Mouse (Mus musculus): ENCODE measurements around the gene Mllt11. TPM values are rescaled to one million over a fixed set of nuclear protein-coding genes. Genes with fewer than 3 reads are reported as not detected.

The Mllt11 gene
- total RNA-seq, 2 experiments from 2014 or later, result 52.0 to 84.9 TPM

GRCm38 (mm10) chr3:95266052-95266451 lies 34.1 kb upstream of the Mllt11 start:
- H3K27ac ChIP-seq, result peak overlapping the region; percentile 87
- no peak overlapping the region; the same call in 1 of the 2 replicates for H3K4me3 ChIP-seq
- intact Hi-C loops (cut with DNase I), result no loop called here
- DNase-seq, result no peak
- peak; percentile 37 for TF ChIP-seq CTCF (IDR thresholded peaks at IDR 0.05)

- no peak for DNase-seq
- TF ChIP-seq CTCF (IDR thresholded peaks at IDR 0.05), result no peak
- intact Hi-C loops (cut with DNase I), result loop anchor here (5.0 kb wide), 2 partner anchors 47 to 122 kb away; partner anchors contain the start of genes Gabpb2 and Tnfaip8l2
- H3K4me3 ChIP-seq, result peak overlapping the region; percentile 1; the same call in 1 of the 2 replicates
- H3K27ac ChIP-seq, result peak overlapping the region; percentile 87
These were observed 32.8 kb upstream of the Mllt11 start for GRCm38 (mm10) chr3:95264724-95265123.

GRCm38 (mm10) chr3:95263089-95263739 lies 31.2 kb upstream of the Mllt11 start:
- peak; percentile 88 for TF ChIP-seq CTCF (IDR thresholded peaks at IDR 0.05)
- DNase-seq, result peak; percentile 89
- Histone ChIP-seq H3K27ac (peak overlapping the region; percentile 87), H3K4me3 (peak overlapping the region; percentile 30; the same call in 1 of the 2 replicates)
- intact Hi-C loops (cut with DNase I), result loop anchor here (5.0 kb wide), 2 partner anchors 46 to 121 kb away; partner anchors contain the start of genes Gabpb2 and Tnfaip8l2

GRCm38 (mm10) chr3:95261975-95262374 lies 30.0 kb upstream of the Mllt11 start:
- no peak overlapping the region for H3K4me3 ChIP-seq
- DNase-seq, result no peak
- no peak overlapping the region for H3K27ac ChIP-seq
- TF ChIP-seq CTCF (IDR thresholded peaks at IDR 0.05), result no peak
- intact Hi-C loops (cut with DNase I), result loop anchor here (5.0 kb wide), 2 partner anchors 45 to 120 kb away; partner anchors contain the start of genes Gabpb2 and Tnfaip8l2

GRCm38 (mm10) chr3:95256931-95257330 lies 25.0 kb upstream of the Mllt11 start:
- H3K27ac ChIP-seq, result no peak overlapping the region
- DNase-seq, result no peak
- intact Hi-C loops (cut with DNase I), result no loop called here
- no peak overlapping the region for H3K4me3 ChIP-seq
- TF ChIP-seq CTCF (IDR thresholded peaks at IDR 0.05), result no peak

GRCm38 (mm10) chr3:95250783-95251424 lies 18.9 kb upstream of the Mllt11 start, which contains the start of gene Bnipl:
Bnipl (minus strand) TSS chr3:95251193.
- no peak for DNase-seq
- no peak for TF ChIP-seq CTCF (IDR thresholded peaks at IDR 0.05)
- intact Hi-C loops (cut with DNase I), result no loop called here
- no peak within 1 kb of the TSS for H3K27ac ChIP-seq
- no peak within 1 kb of the TSS for H3K4me3 ChIP-seq

- Histone ChIP-seq H3K4me3 (no peak overlapping the region), H3K27ac (no peak overlapping the region)
- DNase-seq, result no peak
- TF ChIP-seq CTCF (IDR thresholded peaks at IDR 0.05), result no peak
- intact Hi-C loops (cut with DNase I), result no loop called here
These were observed 18.4 kb upstream of the Mllt11 start for GRCm38 (mm10) chr3:95250361-95250760.

- no peak overlapping the region for H3K27ac ChIP-seq
- TF ChIP-seq CTCF (IDR thresholded peaks at IDR 0.05), result no peak
- intact Hi-C loops (cut with DNase I), result no loop called here
These were observed 15.8 kb upstream of the Mllt11 start for GRCm38 (mm10) chr3:95247660-95248336.

GRCm38 (mm10) chr3:95246465-95247231 lies 14.7 kb upstream of the Mllt11 start:
- Histone ChIP-seq H3K27ac (peak overlapping the region; percentile 31; the same call in 1 of the 2 replicates), H3K4me3 (no peak overlapping the region)
- TF ChIP-seq CTCF (IDR thresholded peaks at IDR 0.05), result no peak
- intact Hi-C loops (cut with DNase I), result no loop called here
- no peak for DNase-seq

More at GRCm38 (mm10) chr3:95247660-95248336, 15.8 kb upstream of the Mllt11 start:
- DNase-seq, result no peak
- H3K4me3 ChIP-seq, result no peak overlapping the region

- TF ChIP-seq CTCF (IDR thresholded peaks at IDR 0.05), result no peak
- intact Hi-C loops (cut with DNase I), result no loop called here
- Histone ChIP-seq H3K27ac (no peak overlapping the region), H3K4me3 (no peak overlapping the region)
- DNase-seq, result no peak
These were observed 11.1 kb upstream of the Mllt11 start for GRCm38 (mm10) chr3:95243086-95243485.

- no peak for DNase-seq
- no peak for TF ChIP-seq CTCF (IDR thresholded peaks at IDR 0.05)
- H3K27ac ChIP-seq, result no peak within 1 kb of the TSS
- intact Hi-C loops (cut with DNase I), result no loop called here
- H3K4me3 ChIP-seq, result no peak within 1 kb of the TSS
These were observed 9.5 kb upstream of the Mllt11 start, which contains the start of gene Gm128 for GRCm38 (mm10) chr3:95241498-95241897. Gm128 (minus strand) TSS chr3:95241598.

GRCm38 (mm10) chr3:95240900-95241299 lies 8.9 kb upstream of the Mllt11 start:
- DNase-seq, result no peak
- intact Hi-C loops (cut with DNase I), result no loop called here
- TF ChIP-seq CTCF (IDR thresholded peaks at IDR 0.05), result no peak
- Histone ChIP-seq H3K27ac (no peak overlapping the region), H3K4me3 (no peak overlapping the region)

All from gastrocnemius, adult 2 months (tissue).